Mouse (Mus musculus): Measurements from ENCODE around the gene Fam117a. TPM values are rescaled to one million over a fixed set of nuclear protein-coding genes. Genes with fewer than 3 reads are reported as not detected.

The Fam117a gene
- total and polyA plus RNA-seq, 3 experiments = 49.9 to 116 TPM; not detected in 1

- TF ChIP-seq NRF1 (IDR thresholded peaks at IDR 0.05; ENCODE audit: insufficient read depth, low read depth, low read length, poor library complexity, severe bottlenecking) = no peak
- TF ChIP-seq ZNF384 (IDR thresholded peaks at IDR 0.05; ENCODE audit: low read depth, low read length) = peak; percentile 100
- no peak for TF ChIP-seq MEF2A (IDR thresholded peaks at IDR 0.05; ENCODE audit: extremely low read depth, insufficient replicate concordance, low read depth, low read length, poor library complexity, severe bottlenecking)
These were observed at the start of gene Fam117a (continued) for GRCm38 (mm10) chr11:95336568-95337128.

- Histone ChIP-seq H3K4me3 (ENCODE audit: control insufficient read depth in 1 of 2, insufficient read depth in 1 of 2, low read depth in 2 of 2, low read length in 2 of 2) (no peak overlapping the region), H3K27me3 (ENCODE audit: control insufficient read depth in 1 of 2, insufficient read depth in 2 of 2, low read length in 2 of 2) (no peaks in the 10 kb centered on the region), H3K79me2 (ENCODE audit: control insufficient read depth, insufficient read depth, low read length, poor library complexity) (no peaks in the 10 kb centered on the region), H3K36me3 (ENCODE audit: control insufficient read depth in 1 of 2, insufficient read depth in 2 of 2, low read length in 2 of 2) (peaks cover 11 to 64% of the 10 kb centered on the region in 2 experiments), H3K27ac (ENCODE audit: control insufficient read depth, low read depth, low read length) (no peak overlapping the region), H3K9ac (ENCODE audit: control insufficient read depth, low read depth, low read length, poor library complexity, severe bottlenecking) (no peak overlapping the region), H3K4me1 (ENCODE audit: control insufficient read depth in 1 of 2, insufficient read depth in 2 of 2, low read length in 2 of 2) (peaks cover 0 to 2% of the 10 kb centered on the region in 2 experiments; a peak in 2 of 4 replicates), H3K9me3 (replicated peaks; ENCODE audit: insufficient read depth, low read length) (no peaks in the 10 kb centered on the region)
- TF ChIP-seq USF2 (IDR thresholded peaks at IDR 0.05; ENCODE audit: borderline replicate concordance in 1 of 2, insufficient read depth in 1 of 2, low read depth in 1 of 2, low read length in 2 of 2) (no peak), ZMIZ1 (IDR thresholded peaks at IDR 0.05; ENCODE audit: low read depth, low read length) (no peak), NRF1 (IDR thresholded peaks at IDR 0.05; ENCODE audit: insufficient read depth, low read depth, low read length, poor library complexity, severe bottlenecking) (peak; percentile 35; the same call in 1 of the 2 replicates), MAX (IDR thresholded peaks at IDR 0.05; ENCODE audit: low read length) (no peak), UBTF (IDR thresholded peaks at IDR 0.05; ENCODE audit: borderline replicate concordance, insufficient read depth, low read depth, low read length) (no peak), EP300 (IDR thresholded peaks at IDR 0.05; ENCODE audit: low read depth in 1 of 2, low read length in 2 of 2) (no peak), TBP (IDR thresholded peaks at IDR 0.05; ENCODE audit: low read depth, low read length) (no peak), ELF1 (IDR thresholded peaks at IDR 0.05; ENCODE audit: low read depth, low read length) (no peak), SIN3A (IDR thresholded peaks at IDR 0.05; ENCODE audit: low read length) (no peak), BHLHE40 (IDR thresholded peaks at IDR 0.05; ENCODE audit: borderline replicate concordance, low read depth, low read length) (no peak), GATA1 (IDR thresholded peaks at IDR 0.05; ENCODE audit: low read depth, low read length) (peak; percentile 8; the same call in 1 of the 2 replicates), HCFC1 (IDR thresholded peaks at IDR 0.05; ENCODE audit: low read depth, low read length) (no peak), CHD2 (IDR thresholded peaks at IDR 0.05; ENCODE audit: low read length) (no peak), TAL1 (IDR thresholded peaks at IDR 0.05; ENCODE audit: low read length) (no peak)
- peak; percentile 65 for DNase-seq (ENCODE audit: low read depth, low spot score)
These were observed 44.8 kb upstream of the Fam117a start for GRCm38 (mm10) chr11:95291998-95292397.
